Mouse (Mus musculus): Measurements from ENCODE around the gene Cytip. TPM values are rescaled to one million over a fixed set of nuclear protein-coding genes. Genes with fewer than 3 reads are reported as not detected.

Gene Cytip
- polyA plus RNA-seq, 1 experiment from 2014 or later, result not detected

GRCm38 (mm10) chr2:58158107-58158506 is 37.2 kb downstream of the Cytip start:
- no peaks in the 10 kb centered on the region for H3K27me3 ChIP-seq (ENCODE audit: control insufficient read depth, insufficient read depth, low read length)
- no peak for ATAC-seq (ENCODE audit: low FRiP score)
- 87% methylated on average over 2 of the region's 2 CpGs for WGBS

GRCm38 (mm10) chr2:58157466-58157865 is 37.9 kb downstream of the Cytip start:
- no peak for ATAC-seq (ENCODE audit: low FRiP score)
- 92% methylated on average over 5 of the region's 5 CpGs for WGBS
- H3K4me1 ChIP-seq (replicated peaks; ENCODE audit: control insufficient read depth, insufficient read depth, low read length), result no peaks in the 10 kb centered on the region
- H3K9ac ChIP-seq, result no peak overlapping the region
- no peak overlapping the region for H3K27ac ChIP-seq
- H3K27me3 ChIP-seq (ENCODE audit: control insufficient read depth, insufficient read depth, low read length), result no peaks in the 10 kb centered on the region
- no peak for DNase-seq (ENCODE audit: low spot score)
- no peaks in the 10 kb centered on the region for H3K36me3 ChIP-seq (replicated peaks; ENCODE audit: control insufficient read depth, insufficient read depth)
- H3K4me2 ChIP-seq (replicated peaks), result no peak overlapping the region
- no peaks in the 10 kb centered on the region for H3K9me3 ChIP-seq (ENCODE audit: control insufficient read depth, low read length)
- H3K4me3 ChIP-seq (replicated peaks; ENCODE audit: low read length), result no peak overlapping the region

More at GRCm38 (mm10) chr2:58158107-58158506, 37.2 kb downstream of the Cytip start:
- no peaks in the 10 kb centered on the region for H3K4me1 ChIP-seq (replicated peaks; ENCODE audit: control insufficient read depth, insufficient read depth, low read length)
- no peak for DNase-seq (ENCODE audit: low spot score)
- no peak overlapping the region for H3K4me3 ChIP-seq (replicated peaks; ENCODE audit: low read length)
- H3K36me3 ChIP-seq (replicated peaks; ENCODE audit: control insufficient read depth, insufficient read depth), result no peaks in the 10 kb centered on the region
- H3K9ac ChIP-seq, result no peak overlapping the region
- no peak overlapping the region for H3K4me2 ChIP-seq (replicated peaks)
- H3K9me3 ChIP-seq (ENCODE audit: control insufficient read depth, low read length), result no peaks in the 10 kb centered on the region
- H3K27ac ChIP-seq, result no peak overlapping the region

- WGBS, result 88% methylated on average over 5 of the region's 5 CpGs
- ATAC-seq (ENCODE audit: low FRiP score) (no peak), DNase-seq (ENCODE audit: low spot score) (no peak)
- Histone ChIP-seq H3K4me3 (replicated peaks; ENCODE audit: low read length) (no peak overlapping the region), H3K27me3 (ENCODE audit: control insufficient read depth, insufficient read depth, low read length) (no peaks in the 10 kb centered on the region), H3K9me3 (ENCODE audit: control insufficient read depth, low read length) (no peaks in the 10 kb centered on the region), H3K27ac (no peak overlapping the region), H3K9ac (no peak overlapping the region), H3K36me3 (replicated peaks; ENCODE audit: control insufficient read depth, insufficient read depth) (no peaks in the 10 kb centered on the region), H3K4me2 (replicated peaks) (no peak overlapping the region), H3K4me1 (replicated peaks; ENCODE audit: control insufficient read depth, insufficient read depth, low read length) (no peaks in the 10 kb centered on the region)
Observed at GRCm38 (mm10) chr2:58156495-58157392, 38.6 kb downstream of the Cytip start.

GRCm38 (mm10) chr2:58156108-58156415 is 39.3 kb downstream of the Cytip start:
- no peaks in the 10 kb centered on the region for H3K27me3 ChIP-seq (ENCODE audit: control insufficient read depth, insufficient read depth, low read length)

GRCm38 (mm10) chr2:58155271-58156107 is 39.8 kb downstream of the Cytip start:
- ATAC-seq (ENCODE audit: low FRiP score) (peak; percentile 34; the same call in 1 of the 2 replicates), DNase-seq (ENCODE audit: low spot score) (no peak)
- Histone ChIP-seq H3K9me3 (ENCODE audit: control insufficient read depth, low read length) (no peaks in the 10 kb centered on the region), H3K4me2 (replicated peaks) (no peak overlapping the region), H3K36me3 (replicated peaks; ENCODE audit: control insufficient read depth, insufficient read depth) (no peaks in the 10 kb centered on the region), H3K4me3 (replicated peaks; ENCODE audit: low read length) (no peak overlapping the region), H3K4me1 (replicated peaks; ENCODE audit: control insufficient read depth, insufficient read depth, low read length) (no peaks in the 10 kb centered on the region), H3K27ac (no peak overlapping the region), H3K27me3 (ENCODE audit: control insufficient read depth, insufficient read depth, low read length) (no peaks in the 10 kb centered on the region), H3K9ac (no peak overlapping the region)
- 53% methylated on average over 7 of the region's 7 CpGs for WGBS

More at GRCm38 (mm10) chr2:58156108-58156415, 39.3 kb downstream of the Cytip start:
- H3K9ac ChIP-seq, result no peak overlapping the region
- H3K4me2 ChIP-seq (replicated peaks), result no peak overlapping the region
- DNase-seq (ENCODE audit: low spot score) (no peak), ATAC-seq (ENCODE audit: low FRiP score) (no peak)
- H3K4me3 ChIP-seq (replicated peaks; ENCODE audit: low read length), result no peak overlapping the region
- WGBS, result 94% methylated on average over 5 of the region's 5 CpGs
- H3K27ac ChIP-seq, result no peak overlapping the region
- no peaks in the 10 kb centered on the region for H3K36me3 ChIP-seq (replicated peaks; ENCODE audit: control insufficient read depth, insufficient read depth)
- H3K9me3 ChIP-seq (ENCODE audit: control insufficient read depth, low read length), result no peaks in the 10 kb centered on the region
- H3K4me1 ChIP-seq (replicated peaks; ENCODE audit: control insufficient read depth, insufficient read depth, low read length), result no peaks in the 10 kb centered on the region

- Histone ChIP-seq H3K27me3 (ENCODE audit: control insufficient read depth, insufficient read depth, low read length) (no peaks in the 10 kb centered on the region), H3K9ac (no peak overlapping the region), H3K36me3 (replicated peaks; ENCODE audit: control insufficient read depth, insufficient read depth) (no peaks in the 10 kb centered on the region), H3K4me3 (replicated peaks; ENCODE audit: low read length) (no peak overlapping the region), H3K9me3 (ENCODE audit: control insufficient read depth, low read length) (no peaks in the 10 kb centered on the region), H3K4me2 (replicated peaks) (no peak overlapping the region), H3K27ac (no peak overlapping the region), H3K4me1 (replicated peaks; ENCODE audit: control insufficient read depth, insufficient read depth, low read length) (no peaks in the 10 kb centered on the region)
- 82% methylated on average over 1 of the region's 1 CpGs for WGBS
- ATAC-seq (ENCODE audit: low FRiP score) (no peak), DNase-seq (ENCODE audit: low spot score) (no peak)
Observed at GRCm38 (mm10) chr2:58154555-58154954, 40.8 kb downstream of the Cytip start.

- Histone ChIP-seq H3K9me3 (ENCODE audit: control insufficient read depth, low read length) (no peaks in the 10 kb centered on the region), H3K27me3 (ENCODE audit: control insufficient read depth, insufficient read depth, low read length) (no peaks in the 10 kb centered on the region), H3K27ac (no peak overlapping the region), H3K4me1 (replicated peaks; ENCODE audit: control insufficient read depth, insufficient read depth, low read length) (no peaks in the 10 kb centered on the region), H3K4me2 (replicated peaks) (no peak overlapping the region), H3K4me3 (replicated peaks; ENCODE audit: low read length) (no peak overlapping the region), H3K36me3 (replicated peaks; ENCODE audit: control insufficient read depth, insufficient read depth) (no peaks in the 10 kb centered on the region), H3K9ac (no peak overlapping the region)
- DNase-seq (ENCODE audit: low spot score) (no peak), ATAC-seq (ENCODE audit: low FRiP score) (no peak)
- WGBS, result 87% methylated on average over 7 of the region's 7 CpGs
Observed at GRCm38 (mm10) chr2:58153742-58154141, 41.6 kb downstream of the Cytip start.

GRCm38 (mm10) chr2:58149983-58150405 is 45.3 kb downstream of the Cytip start:
- H3K36me3 ChIP-seq (replicated peaks; ENCODE audit: control insufficient read depth, insufficient read depth), result no peaks in the 10 kb centered on the region
- ATAC-seq (ENCODE audit: low FRiP score), result no peak
- H3K4me3 ChIP-seq (replicated peaks; ENCODE audit: low read length), result no peak overlapping the region
- DNase-seq (ENCODE audit: low spot score), result no peak
- H3K4me2 ChIP-seq (replicated peaks), result no peak overlapping the region
- 90% methylated on average over 7 of the region's 7 CpGs for WGBS
- no peaks in the 10 kb centered on the region for H3K9me3 ChIP-seq (ENCODE audit: control insufficient read depth, low read length)
- no peaks in the 10 kb centered on the region for H3K4me1 ChIP-seq (replicated peaks; ENCODE audit: control insufficient read depth, insufficient read depth, low read length)
- H3K9ac ChIP-seq, result no peak overlapping the region
- no peaks in the 10 kb centered on the region for H3K27me3 ChIP-seq (ENCODE audit: control insufficient read depth, insufficient read depth, low read length)
- H3K27ac ChIP-seq, result no peak overlapping the region

GRCm38 (mm10) chr2:58146572-58146971 is 48.8 kb downstream of the Cytip start:
- Histone ChIP-seq H3K27me3 (ENCODE audit: control insufficient read depth, insufficient read depth, low read length) (no peaks in the 10 kb centered on the region), H3K27ac (no peak overlapping the region), H3K36me3 (replicated peaks; ENCODE audit: control insufficient read depth, insufficient read depth) (no peaks in the 10 kb centered on the region), H3K9me3 (ENCODE audit: control insufficient read depth, low read length) (peaks cover 4% of the 10 kb centered on the region; the same call in 1 of the 2 replicates), H3K4me3 (replicated peaks; ENCODE audit: low read length) (no peak overlapping the region), H3K4me1 (replicated peaks; ENCODE audit: control insufficient read depth, insufficient read depth, low read length) (no peaks in the 10 kb centered on the region), H3K4me2 (replicated peaks) (no peak overlapping the region), H3K9ac (no peak overlapping the region)
- DNase-seq (ENCODE audit: low spot score) (no peak), ATAC-seq (ENCODE audit: low FRiP score) (no peak)
- WGBS, result 95% methylated on average over 5 of the region's 5 CpGs
